Mouse (Mus musculus): ENCODE measurements around the gene Plcxd1. TPM values are rescaled to one million over a fixed set of nuclear protein-coding genes. Genes with fewer than 3 reads are reported as not detected.

Plcxd1 gene
- 2.0 and 2.3 TPM in 2 replicates for polyA plus RNA-seq (2012; rRNA removed)

GRCm38 (mm10) chr5:110099656-110100580 lies at the start of gene Plcxd1:
Plcxd1 (plus strand) TSS chr5:110099969.

DNA sequence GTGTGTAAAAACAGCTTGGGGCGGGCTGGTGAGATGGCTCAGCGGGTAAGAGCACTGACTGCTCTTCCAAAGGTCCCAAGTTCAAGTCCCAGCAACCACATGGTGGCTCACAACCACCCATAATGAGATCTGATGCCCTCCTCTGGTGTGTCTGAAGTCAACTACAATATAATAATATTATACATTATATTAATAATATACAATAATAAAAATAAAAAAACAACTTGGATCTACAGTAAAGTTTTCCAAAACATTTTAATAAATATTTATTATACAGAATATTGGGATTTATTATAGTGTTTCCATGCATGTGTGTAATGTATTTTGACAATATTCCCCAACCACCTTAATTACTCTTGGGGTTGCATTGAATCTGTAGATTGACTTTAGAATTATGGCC lies 27.4 kb upstream of the Plcxd1 start, which contains the start of gene Gm17655:
Gene Gm17655, minus strand, starts transcription at position 101 of the 400 bp plus-strand sequence.

GRCm38 (mm10) chr5:110094030-110094846 lies 5.5 kb upstream of the Plcxd1 start, which contains the start of gene Gm35315:
Gm35315 (minus strand) TSS chr5:110094420.

DNA sequence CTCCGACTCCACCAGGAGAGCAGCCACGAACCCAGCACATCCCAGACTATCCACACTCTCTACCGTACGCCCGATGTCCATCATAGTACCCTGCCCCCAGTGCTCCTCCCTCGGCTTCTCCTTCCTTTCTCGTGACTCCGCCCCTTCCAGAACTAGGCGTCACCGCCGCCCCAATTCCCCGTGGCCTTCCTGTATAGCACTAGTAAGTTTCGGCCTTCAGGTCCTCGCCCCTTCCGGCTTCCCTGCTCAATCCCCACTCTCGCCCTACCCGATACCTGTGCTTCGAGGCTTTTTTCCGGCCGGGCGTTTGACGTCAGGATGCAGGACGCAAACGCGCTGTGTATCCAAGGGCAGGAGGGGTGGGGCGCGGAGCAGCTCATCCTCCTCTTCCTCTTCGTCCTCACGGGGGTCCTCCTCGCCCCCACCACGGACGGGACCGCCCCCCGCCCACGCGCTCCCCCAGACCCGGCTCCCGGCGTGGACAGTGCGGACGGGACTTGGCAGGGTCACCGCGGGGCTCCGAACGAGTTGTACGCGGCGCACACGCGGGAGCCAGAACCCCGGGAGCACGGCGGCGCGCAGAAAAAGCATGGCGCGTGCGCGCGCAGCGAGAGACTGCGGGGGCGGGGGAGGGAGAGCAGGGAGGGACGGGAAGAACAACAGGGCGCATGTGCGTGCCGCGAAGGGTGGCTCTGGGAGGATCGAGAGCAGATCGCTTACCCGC lies 8.0 kb downstream of the Plcxd1 start, which contains the start of gene Gtpbp6:
Gene Gtpbp6, minus strand, starts transcription at position 617 of the 724 bp plus-strand sequence.

GRCm38 (mm10) chr5:110109991-110110441 lies 10.2 kb downstream of the Plcxd1 start, which contains the start of gene Zfp605:
Zfp605 (plus strand) TSS chr5:110110092.

GRCm38 (mm10) chr5:110135293-110136086 lies 35.7 kb downstream of the Plcxd1 start, which contains the start of gene Chfr:
Chfr (plus strand) TSS chr5:110135842.

Other genes with a start within 250 kb of the Plcxd1 start
- gene Gm15446, start 176.6 kb upstream of the Plcxd1 start, polyA plus RNA-seq (2012; rRNA removed) = 0.12 and 0.16 TPM in 2 replicates
- 31.9 and 32.5 TPM in 2 replicates for gene Zfp932, start 103.4 kb upstream of the Plcxd1 start, polyA plus RNA-seq (2012; rRNA removed)
- 1.6 and 2.9 TPM in 2 replicates for gene Gm17655, start 27.5 kb upstream of the Plcxd1 start, polyA plus RNA-seq (2012; rRNA removed)
- gene Gm35315, start 5.5 kb upstream of the Plcxd1 start, polyA plus RNA-seq (2012; rRNA removed) = 0.55 and 0.56 TPM in 2 replicates
- 216 and 218 TPM in 2 replicates for gene Gtpbp6, start 8.2 kb downstream of the Plcxd1 start, polyA plus RNA-seq (2012; rRNA removed)
- 8.3 and 9.7 TPM in 2 replicates for gene Zfp605, start 10.1 kb downstream of the Plcxd1 start, polyA plus RNA-seq (2012; rRNA removed)
- gene Chfr, start 35.9 kb downstream of the Plcxd1 start, polyA plus RNA-seq (2012; rRNA removed) = 117 and 126 TPM in 2 replicates
- gene Golga3, start 76.7 kb downstream of the Plcxd1 start, polyA plus RNA-seq (2012; rRNA removed) = 18.0 and 18.4 TPM in 2 replicates
- 19.8 and 20.2 TPM in 2 replicates for gene Ankle2, start 131.0 kb downstream of the Plcxd1 start, polyA plus RNA-seq (2012; rRNA removed)
- 49.8 and 52.4 TPM in 2 replicates for gene Pgam5, start 169.9 kb downstream of the Plcxd1 start, polyA plus RNA-seq (2012; rRNA removed)
- 5.2 and 5.3 TPM in 2 replicates for gene Pxmp2, start 186.2 kb downstream of the Plcxd1 start, polyA plus RNA-seq (2012; rRNA removed)
- 20.0 and 22.1 TPM in 2 replicates for gene Pole, start 186.3 kb downstream of the Plcxd1 start, polyA plus RNA-seq (2012; rRNA removed)
- gene P2rx2, start 243.2 kb downstream of the Plcxd1 start, polyA plus RNA-seq (2012; rRNA removed) = 7.5 and 8.5 TPM in 2 replicates
- gene Lrcol1, start 244.8 kb downstream of the Plcxd1 start, polyA plus RNA-seq (2012; rRNA removed) = not detected in 2 replicates